ENCODE assay signal across 30 mouse cellular contexts in the genomic region with DNA sequence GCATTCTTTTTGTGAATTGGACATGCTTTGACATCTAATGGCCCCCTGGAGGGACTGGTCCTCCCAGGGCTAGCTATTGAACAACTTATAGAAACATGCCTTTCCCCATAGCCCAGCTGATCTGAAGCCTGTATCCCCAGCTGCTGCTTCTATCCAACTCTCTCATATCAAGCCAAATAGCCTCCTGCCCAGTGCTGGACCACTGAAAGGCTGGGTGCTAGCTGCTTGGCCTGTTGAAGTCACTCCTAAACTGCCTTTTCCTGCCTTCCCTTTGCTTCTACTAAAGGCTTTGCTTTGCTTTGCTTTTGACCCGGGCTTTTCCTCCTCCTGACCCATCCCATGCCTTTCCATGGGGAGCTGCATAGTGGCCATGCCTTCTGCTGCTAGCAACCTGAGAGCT. TPM values are rescaled to one million over a fixed set of nuclear protein-coding genes. Genes with fewer than 3 reads are reported as not detected.
DNase-seq lines count a peak whose midpoint lies in the region; ATAC-seq and TF ChIP-seq lines count a peak whose summit lies in the region.
"Had no signal": no experiment of that assay in that cellular context is flagged by ENCODE, and none has a peak within 500 bp of the region (broad histone marks: within the 10 kb centered on the region; RNA-seq: fewer than 3 reads in every experiment).

No protein-coding gene starts in this region.

- intact Hi-C loops in heart, adult 2 months (cut with DNase I) = no loop called here

- no peak for TF ChIP-seq CTCF in heart, adult 2 months (IDR thresholded peaks at IDR 0.05)
- no peak for TF ChIP-seq CTCF in liver, embryonic 14.5 days (IDR thresholded peaks at IDR 0.05; ENCODE audit: low read depth)
- no peak for TF ChIP-seq CTCF in lung, adult 2 months (IDR thresholded peaks at IDR 0.05; ENCODE audit: insufficient read depth, low read length)

- H3K27ac ChIP-seq in heart, embryonic 10.5 days = no peak overlapping the region
- H3K27ac ChIP-seq in heart, adult 2 months = no peak overlapping the region
- H3K27ac ChIP-seq in liver, embryonic 14.5 days = peak overlapping the region; percentile 46
- H3K27ac ChIP-seq: forebrain, embryonic 13.5 days; heart, embryonic 13.5 days; hindbrain, embryonic 12.5 days; hindbrain, embryonic 15.5 days had no signal

- peaks cover 5% of the 10 kb centered on the region; the same call in 1 of the 2 replicates for H3K27me3 ChIP-seq in heart, embryonic 10.5 days (ENCODE audit: insufficient read depth, poor library complexity, severe bottlenecking)
- H3K27me3 ChIP-seq in heart, adult 2 months (ENCODE audit: control insufficient read depth, insufficient read depth, low read length) = no peaks in the 10 kb centered on the region
- no peaks in the 10 kb centered on the region for H3K27me3 ChIP-seq in liver, embryonic 14.5 days (ENCODE audit: control insufficient read depth, insufficient read depth, low read length)
- H3K27me3 ChIP-seq: CH12.LX; forebrain, embryonic 13.5 days; hindbrain, embryonic 12.5 days; hindbrain, embryonic 15.5 days had no signal

- TF ChIP-seq POLR2A in heart, adult 2 months (IDR thresholded peaks at IDR 0.05; ENCODE audit: insufficient read depth, low read depth, low read length) = no peak
- TF ChIP-seq POLR2A in lung, adult 2 months (IDR thresholded peaks at IDR 0.05; ENCODE audit: borderline replicate concordance, extremely low read depth, low read depth, low read length) = no peak

- H3K79me2 ChIP-seq in heart, adult 2 months (replicated peaks; ENCODE audit: control insufficient read depth, insufficient read depth, low read length) = no peaks in the 10 kb centered on the region

- no peaks in the 10 kb centered on the region for H3K9me3 ChIP-seq in heart, embryonic 10.5 days
- no peaks in the 10 kb centered on the region for H3K9me3 ChIP-seq in liver, embryonic 14.5 days (ENCODE audit: control insufficient read depth, low read length)
- H3K9me3 ChIP-seq: forebrain, embryonic 13.5 days; G1E; heart, embryonic 13.5 days; hindbrain, embryonic 15.5 days had no signal

- H3K4me3 ChIP-seq in heart, embryonic 10.5 days = no peak overlapping the region
- H3K4me3 ChIP-seq in heart, adult 2 months = no peak overlapping the region
- H3K4me3 ChIP-seq in liver, embryonic 14.5 days (ENCODE audit: insufficient read depth in 1 of 2, low read depth in 2 of 2, low read length in 2 of 2) = no peak overlapping the region
- H3K4me3 ChIP-seq in lung, adult 2 months (replicated peaks; ENCODE audit: extremely low read depth, low read depth, low read length) = no peak overlapping the region
- H3K4me3 ChIP-seq: forebrain, embryonic 13.5 days; heart, embryonic 13.5 days; hindbrain, embryonic 12.5 days; hindbrain, embryonic 15.5 days had no signal

- no peaks in the 10 kb centered on the region for H3K36me3 ChIP-seq in heart, embryonic 10.5 days
- no peaks in the 10 kb centered on the region for H3K36me3 ChIP-seq in heart, adult 2 months (ENCODE audit: control insufficient read depth, insufficient read depth, low read length)
- no peaks in the 10 kb centered on the region for H3K36me3 ChIP-seq in liver, embryonic 14.5 days (replicated peaks; ENCODE audit: control insufficient read depth, insufficient read depth, low read depth)
- H3K36me3 ChIP-seq: G1E; heart, embryonic 13.5 days; hindbrain, embryonic 12.5 days; hindbrain, embryonic 15.5 days had no signal

- TF ChIP-seq EP300 in heart, adult 2 months (IDR thresholded peaks at IDR 0.05; ENCODE audit: insufficient read depth, low read depth, low read length) = no peak
- TF ChIP-seq EP300 in liver, embryonic 14.5 days (IDR thresholded peaks at IDR 0.05; ENCODE audit: low read depth) = no peak

- H3K4me2 ChIP-seq in liver, embryonic 14.5 days (ENCODE audit: low read depth) = no peak overlapping the region
- H3K4me2 ChIP-seq: forebrain, embryonic 13.5 days; heart, embryonic 13.5 days; hindbrain, embryonic 12.5 days; hindbrain, embryonic 15.5 days had no signal

- ATAC-seq in liver, embryonic 14.5 days (ENCODE audit: insufficient read depth) = no peak
- peak; percentile 35; the same call in 1 of the 2 replicates for ATAC-seq in erythroid progenitor cell, adult 5-6 weeks (replicated peaks; ENCODE audit: low FRiP score, poor library complexity, severe bottlenecking)
- ATAC-seq: forebrain, embryonic 13.5 days; forebrain, embryonic 16.5 days; Patski had no signal

- H3K4me1 ChIP-seq in heart, embryonic 10.5 days = peaks cover 23% of the 10 kb centered on the region
- no peaks in the 10 kb centered on the region for H3K4me1 ChIP-seq in heart, adult 2 months (ENCODE audit: control insufficient read depth, insufficient read depth, low read length)
- H3K4me1 ChIP-seq in liver, embryonic 14.5 days (replicated peaks; ENCODE audit: control insufficient read depth in 2 of 2, insufficient read depth in 2 of 2, low read length in 1 of 2) = peaks cover 14 to 15% of the 10 kb centered on the region in 2 experiments
- no peaks in the 10 kb centered on the region; the same call in 1 of the 2 replicates for H3K4me1 ChIP-seq in lung, adult 2 months (ENCODE audit: control insufficient read depth, insufficient read depth, low read length)
- H3K4me1 ChIP-seq: forebrain, embryonic 13.5 days; hindbrain, embryonic 15.5 days had no signal

- WGBS in heart, embryonic 10.5 days = 26% methylated on average over 1 of the region's 1 CpGs
- WGBS in heart, adult 2 months = 19% methylated on average over 1 of the region's 1 CpGs
- WGBS in liver, embryonic 14.5 days (ENCODE audit: insufficient replicate concordance) = 15% methylated on average over 1 of the region's 1 CpGs
- WGBS in lung, adult 2 months = 24% methylated on average over 1 of the region's 1 CpGs

- H3K9ac ChIP-seq in heart, adult 2 months (ENCODE audit: low read depth, low read length) = no peak overlapping the region
- no peak overlapping the region; the same call in 1 of the 2 replicates for H3K9ac ChIP-seq in liver, embryonic 14.5 days (replicated peaks)
- H3K9ac ChIP-seq: forebrain, embryonic 13.5 days; heart, embryonic 13.5 days; hindbrain, embryonic 12.5 days; hindbrain, embryonic 15.5 days had no signal

- peak; percentile 70 for DNase-seq in heart, embryonic 10.5 days (ENCODE audit: low spot score)
- no peak for DNase-seq in heart, adult 2 months
- DNase-seq in liver, embryonic 14.5 days (ENCODE audit: low read depth in 3 of 3, low spot score in 3 of 3) = no peak
- no peak for DNase-seq in liver
- no peak for DNase-seq in lung, adult 2 months
- no peak for DNase-seq in thymus, adult 18-20 months
- DNase-seq: adrenal gland, postnatal 10 days; adrenal gland, postnatal 36 days; B cell, adult 2 months; cerebellum, adult 18-20 months; cerebellum, adult 9-10 months; gastrocnemius, postnatal 10 days; gastrocnemius, postnatal 36 days; heart, postnatal 14 days had no signal

RNA-seq across cellular contexts. Expression of gene Gpr6, which starts 47.7 kb away (rescaled TPM):
- not detected in 2 replicates for polyA plus RNA-seq in heart, embryonic 10.5 days (2016; fragmentation: Nextera tagmentation; extraction: Ambion mirVana)
- not detected for total RNA-seq in heart, adult 2 months (2021)
- polyA plus RNA-seq in heart, adult 2 months (2012; rRNA removed) = not detected in 2 replicates
- not detected in 2 replicates for polyA plus RNA-seq in liver, embryonic 14.5 days (2012; rRNA removed)
- polyA plus RNA-seq in liver, embryonic 14.5 days (2014; fragmentation: Nextera tagmentation; extraction: Ambion mirVana) = not detected in 2 replicates
- total RNA-seq in erythroid progenitor cell, adult 5-6 weeks (2015; ENCODE audit: low replicate concordance) = not detected in 2 replicates
- total RNA-seq in erythroid progenitor cell, adult 5-6 weeks (2017; ENCODE audit: low replicate concordance) = not detected in 2 replicates
- not detected in 2 replicates for polyA plus RNA-seq in lung, adult 2 months (2012; rRNA removed)
- total RNA-seq: adrenal gland, adult 18-20 months; adrenal gland, postnatal 10 days; adrenal gland, postnatal 36 days; CH12.LX; gastrocnemius, adult 18-20 months; gastrocnemius, postnatal 10 days; gastrocnemius, postnatal 36 days; granulocyte monocyte progenitor cell, adult 5-6 weeks; heart, postnatal 14 days; hematopoietic stem cell, adult 5-6 weeks had no signal
- polyA plus RNA-seq: embryonic facial prominence, embryonic 11.5 days; embryonic facial prominence, embryonic 14.5 days; G1E; heart, embryonic 13.5 days; heart, embryonic 16.5 days; Patski had no signal
